Mouse (Mus musculus) CH12.LX (cell line): ENCODE measurements around the gene Ppp1cb. TPM values are rescaled to one million over a fixed set of nuclear protein-coding genes. Genes with fewer than 3 reads are reported as not detected.

Source experiments
- DNase-seq: peaks from one replicate; pipeline ENCODE4 v3.0.0-alpha.2; 2013; ENCODE audit errors: extremely low read depth
- H3K27ac ChIP-seq: 2 replicates; pipeline ENCODE4 v1.5.1; 2012; ENCODE audit warnings: low read depth, mild to moderate bottlenecking, control low read depth, moderate library complexity; ENCODE audit not compliant: insufficient read depth
- H3K27me3 ChIP-seq: replicated peaks from 2 replicates; pipeline ENCODE3; 2012; ENCODE audit warnings: inconsistent platforms
- H3K36me3 ChIP-seq, 2 experiments: replicated peaks in 1 of 2; 2 replicates each; pipeline versions ENCODE3 to v1.6.1; 2012; ENCODE audit warnings: inconsistent platforms in 1 of 2, low read length in 1 of 2, mild to moderate bottlenecking in 1 of 2, mixed read lengths in 1 of 2, moderate library complexity in 1 of 2; ENCODE audit not compliant: control insufficient read depth in 1 of 2, insufficient read depth in 1 of 2
- H3K4me1 ChIP-seq, 2 experiments: 2 replicates each; pipeline ENCODE4 v1.6.1; 2012; ENCODE audit warnings: inconsistent platforms in 1 of 2, moderate library complexity in 1 of 2; ENCODE audit not compliant: insufficient read depth in 2 of 2, control insufficient read depth in 1 of 2
- H3K4me2 ChIP-seq: 2 replicates; pipeline ENCODE4 v1.6.1; 2012; ENCODE audit warnings: low read depth, mild to moderate bottlenecking, control low read depth; ENCODE audit not compliant: poor library complexity, insufficient read depth, severe bottlenecking
- H3K4me3 ChIP-seq, 3 experiments: fragments of 150-350 bp in 1 of 3; sonication (generic) in 1 of 3; replicated peaks in 1 of 3; 2 replicates each; pipeline versions ENCODE3 to v1.5.1; 2011 to 2012; ENCODE audit warnings: low read depth in 2 of 3, low read length in 2 of 3, mild to moderate bottlenecking in 2 of 3, moderate library complexity in 2 of 3, control low read depth in 1 of 3, improper control_type of control experiment in 1 of 3, inconsistent platforms in 1 of 3, mixed read lengths in 1 of 3; ENCODE audit not compliant: poor library complexity in 1 of 3
- H3K79me2 ChIP-seq: replicated peaks from 2 replicates; pipeline ENCODE4 v1.6.1; 2012; ENCODE audit warnings: mild to moderate bottlenecking, moderate library complexity; ENCODE audit not compliant: control insufficient read depth, poor library complexity, insufficient read depth, severe bottlenecking; ENCODE audit errors: extremely low read depth
- H3K9ac ChIP-seq: 2 replicates; pipeline ENCODE4 v1.6.1; 2012; ENCODE audit warnings: low read depth, mild to moderate bottlenecking, control low read depth, moderate library complexity; ENCODE audit not compliant: insufficient read depth
- H3K9me3 ChIP-seq: replicated peaks from 2 replicates; pipeline ENCODE3; 2012; ENCODE audit warnings: low read length, inconsistent platforms, mixed read lengths
- CHD1 ChIP-seq: IDR thresholded peaks from 2 replicates; pipeline ENCODE4 v1.6.1; 2012; ENCODE audit warnings: low read depth, low read length, improper control_type of control experiment, inconsistent platforms
- CHD2 ChIP-seq: IDR thresholded peaks from 2 replicates; pipeline ENCODE4 v1.6.1; 2011; ENCODE audit warnings: low read length, improper control_type of control experiment
- ETS1 ChIP-seq: conservative IDR thresholded peaks from 2 replicates; pipeline ENCODE4 v1.6.1; 2012; ENCODE audit warnings: low read depth, mild to moderate bottlenecking, inconsistent platforms, low read length, improper control_type of control experiment, moderate library complexity
- HCFC1 ChIP-seq: IDR thresholded peaks from 2 replicates; pipeline ENCODE4 v1.6.1; 2012; ENCODE audit warnings: low read depth, mild to moderate bottlenecking, inconsistent platforms, low read length, improper control_type of control experiment
- JUN ChIP-seq: IDR thresholded peaks from 2 replicates; pipeline ENCODE4 v1.6.1; 2011; ENCODE audit warnings: low read depth, mild to moderate bottlenecking, low read length, improper control_type of control experiment, moderate library complexity; ENCODE audit not compliant: insufficient read depth
- JUND ChIP-seq: conservative IDR thresholded peaks from 2 replicates; pipeline ENCODE4 v1.6.1; 2011; ENCODE audit warnings: low read depth, low read length, improper control_type of control experiment
- KAT2A ChIP-seq: IDR thresholded peaks from 2 replicates; pipeline ENCODE4 v1.6.1; 2012; ENCODE audit warnings: low read length, improper control_type of control experiment, inconsistent platforms; ENCODE audit not compliant: insufficient replicate concordance
- NRF1 ChIP-seq: IDR thresholded peaks from 2 replicates; pipeline ENCODE4 v1.6.1; 2014; ENCODE audit warnings: low read depth, mild to moderate bottlenecking, inconsistent platforms, low read length, improper control_type of control experiment, moderate library complexity
- TCF12 ChIP-seq: IDR thresholded peaks from 2 replicates; pipeline ENCODE4 v1.6.1; 2014; ENCODE audit warnings: low read depth, mild to moderate bottlenecking, inconsistent platforms, low read length, improper control_type of control experiment
- UBTF ChIP-seq: IDR thresholded peaks from 2 replicates; pipeline ENCODE4 v1.6.1; 2012; ENCODE audit warnings: low read depth, mild to moderate bottlenecking, inconsistent platforms, low read length, improper control_type of control experiment, moderate library complexity
- USF1 ChIP-seq: IDR thresholded peaks from 2 replicates; pipeline ENCODE4 v1.6.1; 2014; ENCODE audit warnings: low read depth, mild to moderate bottlenecking, inconsistent platforms, low read length, improper control_type of control experiment
- ZKSCAN1 ChIP-seq: IDR thresholded peaks from 2 replicates; pipeline ENCODE4 v1.6.1; 2012; ENCODE audit warnings: low read depth, inconsistent platforms, low read length, improper control_type of control experiment, borderline replicate concordance
- ZNF384 ChIP-seq: IDR thresholded peaks from 2 replicates; pipeline ENCODE4 v1.6.1; 2012; ENCODE audit warnings: low read depth, low read length, improper control_type of control experiment, inconsistent platforms
- dilution Hi-C: fragments of 300-500 bp; cut with MboI; formaldehyde crosslinking; loops from 2 replicates; pipeline ENCODE4 v1.14.3; 2020; ENCODE audit warnings: low sequenced_read_pairs; ENCODE audit not compliant: extremely low pct_unique_long_range_greater_than_20kb, extremely low pct_ligation_motif_present
- in situ Hi-C: fragments of 300-500 bp; cut with MboI; formaldehyde crosslinking; loops from 3 replicates; pipeline ENCODE4 v1.14.3; 2019; ENCODE audit warnings: low sequenced_read_pairs, low pct_ligation_motif_present, low pct_unique_long_range_greater_than_20kb, mixed read lengths
- polyA plus RNA-seq: library from polyadenylated mRNA; unstranded; fragments of >175 nt; gene quantifications from 2 replicates; pipeline ENCODE4 v1.2.1, GENCODE M21; 2012; ENCODE audit warnings: low read depth; ENCODE audit not compliant: insufficient read length
- total RNA-seq, 2 experiments: library from RNA; depleted of rRNA; stranded (reverse); fragments of 300-350 nt in 1 of 2; fragments of >200 nt in 1 of 2; gene quantifications; 2 replicates each; pipeline ENCODE4 v1.2.3; 2012 to 2014

The Ppp1cb gene
- total and polyA plus RNA-seq, 3 experiments, result 45.3 to 194 (median 116) TPM

GRCm38 (mm10) chr5:32416881-32417280, 41.8 kb upstream of the Ppp1cb start:
- in situ Hi-C loops (no loop called here), dilution Hi-C loops (no loop called here)
- no peak overlapping the region for H3K4me2 ChIP-seq
- peaks cover 10 to 38% of the 10 kb centered on the region in 2 experiments for H3K4me1 ChIP-seq
- no peaks in the 10 kb centered on the region for H3K27me3 ChIP-seq
- DNase-seq, result no peak
- H3K79me2 ChIP-seq, result no peaks in the 10 kb centered on the region
- no peaks in the 10 kb centered on the region for H3K9me3 ChIP-seq
- H3K9ac ChIP-seq, result no peak overlapping the region
- no peak overlapping the region for H3K27ac ChIP-seq
- no peak overlapping the region for H3K4me3 ChIP-seq
- TF ChIP-seq UBTF (no peak), ZKSCAN1 (no peak), JUN (no peak), HCFC1 (no peak), ZNF384 (no peak), JUND (no peak), CHD2 (no peak), USF1 (no peak), NRF1 (no peak)
- H3K36me3 ChIP-seq, result no peaks in the 10 kb centered on the region

GRCm38 (mm10) chr5:32422081-32422589, 36.5 kb upstream of the Ppp1cb start:
- Histone ChIP-seq H3K4me1 (peaks cover 3 to 11% of the 10 kb centered on the region in 2 experiments; a peak in 3 of 4 replicates), H3K4me2 (no peak overlapping the region), H3K36me3 (no peaks in the 10 kb centered on the region), H3K79me2 (no peaks in the 10 kb centered on the region), H3K27ac (no peak overlapping the region), H3K9ac (no peak overlapping the region), H3K27me3 (no peaks in the 10 kb centered on the region), H3K9me3 (no peaks in the 10 kb centered on the region), H3K4me3 (no peak overlapping the region)
- in situ Hi-C loops, result no loop called here
- dilution Hi-C loops, result no loop called here
- peak; percentile 50 for DNase-seq
- TF ChIP-seq KAT2A, result no peak
- TF ChIP-seq ETS1, result no peak
- TF ChIP-seq CHD1, result no peak
- TF ChIP-seq TCF12, result peak; percentile 36; the same call in 1 of the 2 replicates
